Mouse (Mus musculus) large intestine, adult 2 months (tissue): ENCODE data around the gene Ppp2r5e. TPM values are rescaled to one million over a fixed set of nuclear protein-coding genes. Genes with fewer than 3 reads are reported as not detected.
"Not testable (repeated sequence)": the region's sequence is repeated elsewhere in the genome, so short reads cannot be mapped to it uniquely, and the experiment has no call there.

Experiments used
- DNase-seq: peaks from one replicate; pipeline ENCODE4 v3.0.0-alpha.2; 2012; ENCODE audit warnings: low read depth, low spot score
- WGBS: fragments of 180-500 bp; shearing (Covaris S2); methylation state at CpG from one replicate; pipeline ENCODE4 v1.1.7; 2018; 5-methylcytosine and 5-hydroxymethylcytosine counted together
- polyA plus RNA-seq: library from polyadenylated mRNA; depleted of rRNA; stranded (reverse); fragments of >200 nt; gene quantifications from 2 replicates; pipeline ENCODE4 v1.2.3, GENCODE M21; 2012

Gene Ppp2r5e
- polyA plus RNA-seq, 1 experiment, result 5.7 TPM

DNA sequence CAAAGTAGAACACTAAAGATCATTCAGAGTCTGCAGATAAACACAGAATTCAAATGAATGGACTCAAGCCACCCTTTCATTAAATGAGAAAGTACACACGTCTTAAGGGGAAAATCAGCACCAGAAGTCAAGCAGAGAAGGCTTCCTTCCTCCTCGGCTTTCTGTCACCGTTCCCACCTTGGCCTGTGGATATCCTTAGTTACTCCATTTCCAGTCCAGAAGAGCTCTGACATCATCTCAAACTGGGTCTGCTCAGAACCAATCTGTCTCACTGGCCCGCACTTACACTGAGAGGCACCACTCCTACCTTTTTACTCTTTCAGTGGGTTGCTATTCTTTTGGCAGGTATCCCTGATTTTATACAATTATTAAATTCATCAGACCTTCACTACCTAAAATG is 93.4 kb downstream of the Ppp2r5e start:
- WGBS, result 87% methylated on average over 4 of the region's 4 CpGs

GRCm38 (mm10) chr12:75497698-75498097 is 98.3 kb downstream of the Ppp2r5e start:
- 80% methylated on average over 1 of the region's 1 CpGs for WGBS
- DNase-seq, result no peak

More for the DNA sequence above, 93.4 kb downstream of the Ppp2r5e start:
- DNase-seq, result no peak

- WGBS, result 92% methylated on average over 3 of the region's 3 CpGs
- no peak for DNase-seq
Measured at GRCm38 (mm10) chr12:75495636-75496035, 100.4 kb downstream of the Ppp2r5e start.

GRCm38 (mm10) chr12:75494643-75495042 is 101.4 kb downstream of the Ppp2r5e start:
- DNase-seq, result no peak
- 95% methylated on average over 3 of the region's 3 CpGs for WGBS

DNA sequence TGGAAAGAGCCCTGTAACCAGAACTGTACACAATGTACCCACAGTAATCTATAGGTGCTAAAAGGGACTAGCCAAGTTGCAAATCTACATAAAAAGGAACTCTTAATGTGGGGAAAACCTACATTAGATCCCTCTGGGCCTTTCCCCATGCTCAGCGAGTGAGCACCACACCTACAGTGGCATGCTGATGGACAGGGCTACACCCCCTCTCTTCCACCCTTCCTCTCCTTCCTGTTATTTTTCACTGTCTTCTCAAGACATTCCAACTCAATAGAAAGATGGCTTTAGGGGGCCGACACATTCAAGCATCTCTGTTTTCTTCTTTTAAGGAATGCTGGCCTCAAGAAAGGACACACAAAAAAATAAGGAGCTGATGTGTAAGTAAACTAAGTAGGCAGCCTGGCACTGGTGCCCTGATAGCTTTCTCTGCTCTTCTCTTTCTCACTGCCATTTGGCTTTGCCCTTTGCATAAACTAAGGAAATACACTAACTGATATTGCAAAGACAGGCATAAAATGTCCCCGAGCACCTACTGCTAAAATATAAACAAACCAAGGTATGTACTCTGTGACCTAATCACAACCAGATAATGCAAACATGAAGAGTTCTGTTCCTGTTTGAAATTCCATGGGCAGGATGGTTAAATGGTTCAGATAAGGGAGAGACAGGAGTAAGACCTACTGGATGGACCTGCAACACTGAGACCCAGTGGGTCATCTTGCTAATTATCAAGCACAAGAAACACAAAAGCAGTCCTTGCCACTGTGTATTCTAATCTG is 103.3 kb downstream of the Ppp2r5e start:
- 62% methylated on average over 3 of the region's 3 CpGs for WGBS
- no peak for DNase-seq

DNA sequence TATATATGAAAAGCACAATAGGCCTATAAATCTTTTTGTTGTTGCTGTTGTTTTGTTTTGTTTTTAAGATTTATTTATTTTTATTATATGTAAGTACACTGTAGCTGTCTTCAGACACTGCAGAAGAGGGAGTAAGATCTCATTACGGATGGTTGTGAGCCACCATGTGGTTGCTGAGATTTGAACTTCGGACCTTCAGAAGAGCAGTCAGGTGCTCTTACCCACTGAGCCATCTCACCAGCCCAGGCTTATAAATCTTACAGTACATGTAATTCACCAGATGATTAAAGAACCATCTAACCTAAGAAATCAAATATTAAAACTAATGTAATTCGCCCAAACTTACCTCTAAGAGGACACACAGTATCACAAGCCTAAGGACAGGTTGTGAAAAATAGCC is 103.9 kb downstream of the Ppp2r5e start:
- 70% methylated on average over 3 of the region's 3 CpGs for WGBS
- DNase-seq, result not testable (repeated sequence)

GRCm38 (mm10) chr12:75487500-75487899 is 108.5 kb downstream of the Ppp2r5e start:
- no peak for DNase-seq
- 27% methylated on average over 2 of the region's 2 CpGs for WGBS

DNA sequence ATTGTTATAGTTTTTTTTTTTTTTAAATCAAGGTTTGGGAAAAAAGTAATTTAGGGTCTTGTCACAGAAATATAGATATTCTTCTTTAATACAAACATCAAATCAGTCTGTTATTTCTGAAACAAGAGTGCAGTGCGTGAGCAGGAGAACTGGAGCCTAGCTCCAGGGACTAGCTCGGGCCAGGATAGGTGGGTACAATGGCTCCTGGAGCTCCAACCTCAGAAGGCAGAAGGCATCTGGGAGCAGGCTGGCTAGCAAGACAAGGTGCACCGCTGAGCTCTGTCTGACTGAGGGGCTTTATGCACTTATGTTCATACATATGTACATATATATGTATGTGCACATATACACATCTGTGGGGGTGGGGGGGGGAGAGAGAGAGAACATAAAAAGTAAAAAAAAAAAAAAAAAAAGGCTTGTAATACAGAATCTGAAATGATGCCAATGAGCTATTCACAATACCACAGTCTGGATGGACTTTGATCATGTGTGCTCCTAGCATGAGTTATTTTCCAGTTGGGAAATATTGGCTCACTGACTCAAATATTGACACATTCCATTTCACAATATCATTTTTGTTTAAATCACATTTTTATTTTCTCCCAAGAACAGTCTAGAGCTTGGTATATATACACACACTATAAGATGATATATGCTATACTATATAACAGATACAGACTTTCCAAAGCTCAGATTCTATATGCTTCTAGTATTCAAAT is 109.3 kb downstream of the Ppp2r5e start:
- WGBS, result 54% methylated on average over 3 of the region's 3 CpGs
- peak; percentile 46 for DNase-seq

DNA sequence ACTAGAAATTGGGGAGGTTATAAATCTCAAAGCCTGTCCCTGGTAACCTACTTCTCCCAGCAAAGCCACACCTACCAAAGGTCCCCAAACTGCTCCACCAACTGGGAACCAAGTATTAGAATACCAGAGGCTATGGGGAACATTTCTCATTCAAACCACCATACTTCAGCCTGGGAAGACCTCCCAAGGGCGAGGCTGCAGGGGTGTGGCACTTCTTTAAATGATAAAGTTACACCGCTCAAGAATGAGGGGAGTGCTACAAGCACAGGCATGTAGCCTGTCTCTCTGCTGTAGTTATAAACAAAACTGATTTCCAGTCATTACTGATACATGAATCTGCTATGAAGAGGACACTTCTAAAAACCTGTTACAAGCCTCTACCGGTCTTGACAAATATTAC is 113.3 kb downstream of the Ppp2r5e start:
- 55% methylated on average over 3 of the region's 3 CpGs for WGBS
- no peak for DNase-seq

- WGBS, result 84% methylated on average over 4 of the region's 4 CpGs
- DNase-seq, result no peak
Measured at GRCm38 (mm10) chr12:75482015-75482414, 114.0 kb downstream of the Ppp2r5e start.

DNA sequence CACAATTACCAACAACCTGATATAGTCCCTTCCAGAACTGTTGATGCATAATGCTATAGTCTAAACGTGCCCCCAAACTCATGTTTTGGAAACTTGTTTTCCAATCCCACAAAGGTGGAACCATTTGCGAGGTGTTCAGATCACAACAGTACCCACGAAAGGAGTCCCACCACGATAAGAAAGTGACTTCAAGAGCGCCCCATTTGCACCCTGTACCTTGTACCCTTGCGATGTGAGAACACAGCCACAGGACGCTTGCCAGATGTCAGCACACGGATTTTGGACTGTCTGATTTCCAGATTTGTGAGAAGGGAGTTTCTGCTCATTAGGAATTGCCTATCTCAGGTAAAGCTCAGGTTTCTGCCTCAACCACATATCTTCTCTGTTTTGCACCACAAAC is 116.0 kb downstream of the Ppp2r5e start:
- no peak for DNase-seq
- 81% methylated on average over 8 of the region's 8 CpGs for WGBS

DNA sequence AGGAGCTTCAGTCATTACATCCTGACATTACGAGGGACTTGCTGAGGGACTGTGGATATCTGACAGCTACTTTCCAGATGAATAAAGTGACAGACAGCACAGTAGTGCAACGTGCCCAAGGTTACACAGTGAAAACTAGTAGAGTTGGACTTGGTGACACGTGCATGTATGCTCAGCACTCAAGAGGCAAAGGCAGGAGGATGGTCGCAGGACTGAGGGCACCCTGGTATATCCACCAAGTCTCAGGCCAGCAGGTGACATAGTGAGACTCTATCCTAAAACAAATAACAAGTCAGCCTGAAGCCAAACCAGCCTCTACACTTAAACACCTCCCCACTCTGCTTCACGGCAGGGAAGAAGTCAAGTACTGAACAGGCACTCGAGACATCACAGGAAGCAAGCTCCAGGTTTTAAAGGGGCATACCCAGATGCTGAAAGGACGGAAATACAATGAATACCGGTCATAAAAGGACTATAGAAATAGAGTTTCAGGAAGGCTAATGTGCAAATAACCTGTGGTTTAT is 116.6 kb downstream of the Ppp2r5e start:
- 76% methylated on average over 8 of the region's 8 CpGs for WGBS
- DNase-seq, result no peak

DNA sequence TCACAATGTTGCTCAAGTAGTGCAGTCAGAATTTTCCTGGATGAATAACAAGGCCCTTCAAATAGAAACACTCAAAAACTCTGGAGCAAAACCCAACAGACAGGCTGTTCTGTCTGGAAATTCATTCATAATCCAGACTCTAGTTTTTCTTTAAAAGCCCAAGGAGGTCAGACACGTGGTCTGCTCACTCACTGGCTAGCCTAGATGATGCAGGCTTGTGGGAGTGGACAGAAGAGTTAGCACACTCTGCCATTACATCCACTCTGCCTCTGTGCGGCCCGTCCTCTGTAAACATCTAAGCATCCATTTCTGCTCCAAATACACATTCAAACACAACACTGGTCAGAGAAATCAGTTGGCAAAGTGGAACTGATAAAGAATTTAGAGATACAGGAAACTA is 117.4 kb downstream of the Ppp2r5e start:
- no peak for DNase-seq
- WGBS, result 73% methylated on average over 3 of the region's 3 CpGs

GRCm38 (mm10) chr12:75478117-75478516 is 117.9 kb downstream of the Ppp2r5e start:
- WGBS, result 70% methylated on average over 4 of the region's 4 CpGs
- no peak for DNase-seq

GRCm38 (mm10) chr12:75473021-75473420 is 123.0 kb downstream of the Ppp2r5e start:
- no peak for DNase-seq

DNA sequence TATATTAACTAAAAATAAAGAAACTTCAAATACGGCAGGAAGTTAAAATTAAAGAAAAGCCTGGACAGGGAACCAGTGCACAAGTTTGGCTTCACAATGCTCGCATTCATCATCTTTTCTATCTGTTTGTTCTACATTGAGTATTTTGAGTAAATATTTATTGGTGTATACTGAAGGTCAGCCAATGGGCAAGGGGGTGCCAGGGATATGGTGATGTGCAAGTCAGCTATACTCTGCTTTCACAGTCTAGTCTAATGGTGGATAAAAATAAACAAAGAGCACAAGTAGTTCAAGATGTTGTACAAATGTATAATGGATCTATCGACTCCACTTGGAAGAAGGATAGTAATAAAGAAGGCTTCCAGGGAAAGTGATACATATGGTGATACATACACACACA is 123.9 kb downstream of the Ppp2r5e start:
- DNase-seq, result no peak

More at GRCm38 (mm10) chr12:75473021-75473420, 123.0 kb downstream of the Ppp2r5e start:
- 55% methylated on average over 2 of the region's 2 CpGs for WGBS

DNA sequence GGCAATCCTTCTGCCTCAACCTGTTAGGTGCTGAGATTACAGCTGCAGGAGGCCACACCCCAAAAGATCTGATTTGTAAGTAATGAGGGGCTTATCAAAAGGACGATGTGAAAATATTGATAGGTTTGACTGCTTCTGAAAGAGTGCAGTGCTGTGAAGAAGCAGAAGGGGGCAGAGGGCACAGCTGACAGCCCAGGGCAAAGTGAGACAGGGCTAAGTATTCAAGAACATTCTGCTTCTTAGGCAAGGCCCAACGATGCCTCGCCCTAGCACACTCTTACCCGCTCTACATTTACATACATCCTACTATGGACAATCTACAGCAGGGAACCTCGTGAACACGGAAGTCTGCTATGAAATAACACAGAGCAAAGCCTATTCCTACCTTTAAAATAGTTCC is 128.2 kb downstream of the Ppp2r5e start:
- DNase-seq, result no peak
- 72% methylated on average over 6 of the region's 6 CpGs for WGBS

More for the DNA sequence above, 123.9 kb downstream of the Ppp2r5e start:
- WGBS, result 70% methylated on average over 3 of the region's 3 CpGs

DNA sequence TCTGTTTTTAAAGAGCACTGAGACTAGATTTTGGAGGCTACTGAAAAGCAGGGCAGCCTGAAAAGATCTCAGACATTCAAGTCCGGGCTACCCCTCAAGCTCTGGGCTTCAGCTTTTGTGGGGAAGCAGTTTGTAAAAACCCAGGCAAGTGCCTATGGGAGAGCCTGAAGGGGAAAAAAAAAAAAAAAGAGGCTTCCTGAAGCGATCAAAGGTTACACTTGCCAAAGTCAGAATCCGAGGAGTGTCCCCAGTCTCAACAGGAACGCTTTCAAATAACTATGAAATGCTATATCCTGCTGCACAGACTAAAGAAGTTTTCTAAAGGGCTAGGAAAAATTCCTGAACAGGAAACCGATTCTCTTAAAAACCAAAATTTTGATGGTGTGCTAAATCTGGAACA is 128.9 kb downstream of the Ppp2r5e start:
- 66% methylated on average over 5 of the region's 5 CpGs for whole genome bisulfite sequencing
- no peak for DNase-seq

GRCm38 (mm10) chr12:75466206-75466605 is 129.8 kb downstream of the Ppp2r5e start:
- 85% methylated on average over 7 of the region's 7 CpGs for WGBS
- no peak for DNase-seq

DNA sequence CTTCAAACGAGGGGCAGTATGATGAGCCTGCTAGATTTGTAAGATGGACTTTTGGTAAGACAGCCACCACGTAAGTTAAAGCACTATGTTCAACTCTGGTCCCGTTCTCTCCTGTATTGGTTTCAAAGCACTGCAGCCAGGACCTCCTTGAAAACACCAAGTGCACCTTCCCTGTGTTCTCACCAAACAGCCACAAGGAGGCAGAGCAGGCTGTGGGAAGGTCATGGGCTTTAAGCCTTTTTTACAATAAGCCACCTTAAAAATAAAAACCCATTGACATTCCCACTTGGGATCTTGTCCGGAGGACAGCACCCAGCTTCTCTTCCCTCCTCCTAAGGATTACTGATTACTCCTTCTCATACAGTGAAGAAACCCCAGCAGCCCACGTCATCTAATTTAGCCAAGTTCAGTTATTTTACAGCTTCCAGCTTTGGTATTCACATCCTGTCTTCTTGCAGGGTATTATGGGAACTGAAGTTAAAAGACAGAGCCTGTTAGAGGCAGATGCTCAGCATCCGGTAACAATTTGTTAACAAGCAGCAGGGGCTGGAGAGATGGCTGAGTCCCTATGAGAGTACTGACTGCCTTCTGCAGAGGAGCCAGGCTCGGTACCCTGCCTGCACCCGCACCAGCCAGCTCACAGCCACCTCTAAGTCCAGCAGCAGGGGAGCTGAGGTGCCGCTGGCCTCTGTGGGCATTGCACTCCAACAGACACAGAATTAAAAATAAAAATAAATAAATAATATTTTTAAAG is 131.9 kb downstream of the Ppp2r5e start:
- WGBS, result 80% methylated on average over 9 of the region's 9 CpGs
- DNase-seq, result no peak
